Mouse (Mus musculus) left cerebral cortex, adult 2 months (tissue): ENCODE results near the gene Tmprss15. TPM values are rescaled to one million over a fixed set of nuclear protein-coding genes. Genes with fewer than 3 reads are reported as not detected.

Experiments
- DNase-seq, 2 experiments: peaks; one replicate each; pipeline ENCODE4 v3.0.0; 2021 to 2022; ENCODE audit warnings: low spot score in 2 of 2, mixed read lengths in 1 of 2; ENCODE audit errors: extremely low spot score in 1 of 2
- H3K27ac ChIP-seq: fragments of 200-600 bp; 2 replicates; pipeline ENCODE4 v1.8.1; 2022
- H3K4me3 ChIP-seq: fragments of 200-600 bp; 2 replicates; pipeline ENCODE4 v1.8.1; 2022
- CTCF ChIP-seq: fragments of 200-600 bp; IDR thresholded peaks from 2 replicates; pipeline ENCODE4 v1.8.1; 2022; ENCODE audit warnings: antibody characterized with exemption, mild to moderate bottlenecking, moderate library complexity
- intact Hi-C: fragments of 180-260 bp; cut with DNase I; formaldehyde crosslinking; loops from one replicate; pipeline ENCODE4 v1.15.1; 2025
- total RNA-seq, 2 experiments: library from RNA; stranded (reverse); gene quantifications; 2 replicates each; pipeline ENCODE4 v1.2.3; 2021

The Tmprss15 gene
- total RNA-seq, 2 experiments from 2014 or later, result not detected

GRCm38 (mm10) chr16:78974099-78974498 is 116.8 kb downstream of the Tmprss15 start:
- no peak for DNase-seq
- no peak for TF ChIP-seq CTCF
- Histone ChIP-seq H3K4me3 (no peak overlapping the region), H3K27ac (no peak overlapping the region)
- intact Hi-C loops, result no loop called here

- Histone ChIP-seq H3K4me3 (no peak overlapping the region), H3K27ac (no peak overlapping the region)
- intact Hi-C loops, result loop anchor here (2.0 kb wide), 1 partner anchor 90 kb away; no protein-coding TSS in a partner anchor
- TF ChIP-seq CTCF, result peak; percentile 72
- DNase-seq, result no peak
Observed at GRCm38 (mm10) chr16:78969091-78969731, 121.7 kb downstream of the Tmprss15 start.

DNA sequence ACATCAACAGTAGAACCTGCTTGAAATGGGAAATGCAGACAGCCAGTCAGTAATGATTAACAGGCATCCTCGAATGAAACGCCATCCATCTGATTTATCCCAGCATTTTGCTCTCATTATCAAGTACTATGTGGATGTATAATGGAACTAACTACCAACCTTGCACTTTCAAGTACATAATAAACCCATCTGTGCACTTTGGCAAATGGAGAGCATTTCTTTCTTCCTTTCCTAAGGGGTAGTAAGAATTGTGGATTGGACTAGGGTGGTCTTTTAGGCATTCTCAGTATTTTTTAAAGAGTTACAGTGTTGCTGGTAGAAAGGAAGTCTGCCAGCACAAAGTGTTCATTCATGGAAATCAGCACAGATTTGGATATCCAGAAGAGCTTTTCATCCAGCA is 133.5 kb downstream of the Tmprss15 start:
- Histone ChIP-seq H3K4me3 (no peak overlapping the region), H3K27ac (no peak overlapping the region)
- DNase-seq, result no peak
- TF ChIP-seq CTCF, result no peak
- intact Hi-C loops, result loop anchor here (10.0 kb wide), 1 partner anchor 763 kb away; no protein-coding TSS in a partner anchor

DNA sequence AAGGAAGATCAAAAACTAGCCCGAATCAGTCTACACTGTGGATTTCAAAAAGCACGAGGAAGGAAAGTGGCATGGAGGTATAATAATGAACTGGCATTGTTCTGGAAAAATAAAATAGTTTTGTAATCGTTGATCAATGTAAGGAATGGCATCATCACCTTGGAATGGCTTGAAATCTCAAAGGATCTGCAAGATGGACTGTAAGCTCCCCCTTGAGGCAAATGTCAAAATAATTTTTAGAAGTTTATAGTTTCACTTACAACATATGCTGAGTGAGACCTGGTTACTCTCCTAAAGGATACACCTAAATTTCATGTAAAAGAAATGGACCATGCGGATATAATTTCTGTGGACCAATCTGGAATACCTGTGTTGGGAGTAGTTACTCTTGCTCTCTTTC is 140.5 kb downstream of the Tmprss15 start:
- intact Hi-C loops, result loop anchor here (1.0 to 10.0 kb wide), 3 partner anchors 313 to 756 kb away; no protein-coding TSS in a partner anchor
- Histone ChIP-seq H3K4me3 (no peak overlapping the region), H3K27ac (no peak overlapping the region)
- no peak for DNase-seq
- peak; percentile 61 for TF ChIP-seq CTCF

DNA sequence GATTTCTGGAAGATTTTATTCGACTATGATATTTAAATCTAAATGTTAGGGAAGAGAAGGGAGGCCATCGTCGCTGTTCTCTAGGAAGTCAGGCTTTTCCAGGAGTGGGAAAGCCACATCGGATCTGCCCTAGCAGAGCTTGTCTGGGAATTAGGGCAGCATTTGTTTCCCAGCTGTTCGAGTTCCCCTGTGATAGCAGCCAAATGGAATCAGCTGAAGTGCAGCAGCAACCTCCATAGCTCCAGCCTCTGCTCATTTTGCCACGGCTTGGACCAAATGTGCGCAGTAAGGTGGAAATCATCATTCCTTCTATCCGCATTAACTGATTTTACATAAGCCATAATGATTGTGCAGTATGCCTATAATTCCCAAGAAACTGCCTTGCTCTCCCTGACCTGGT is 153.1 kb downstream of the Tmprss15 start:
- intact Hi-C loops, result no loop called here
- TF ChIP-seq CTCF, result no peak
- no peak for DNase-seq

GRCm38 (mm10) chr16:78934298-78934697 is 156.6 kb downstream of the Tmprss15 start:
- no peak for DNase-seq

More for the DNA sequence above, 153.1 kb downstream of the Tmprss15 start:
- no peak overlapping the region for H3K27ac ChIP-seq
- no peak overlapping the region for H3K4me3 ChIP-seq

DNA sequence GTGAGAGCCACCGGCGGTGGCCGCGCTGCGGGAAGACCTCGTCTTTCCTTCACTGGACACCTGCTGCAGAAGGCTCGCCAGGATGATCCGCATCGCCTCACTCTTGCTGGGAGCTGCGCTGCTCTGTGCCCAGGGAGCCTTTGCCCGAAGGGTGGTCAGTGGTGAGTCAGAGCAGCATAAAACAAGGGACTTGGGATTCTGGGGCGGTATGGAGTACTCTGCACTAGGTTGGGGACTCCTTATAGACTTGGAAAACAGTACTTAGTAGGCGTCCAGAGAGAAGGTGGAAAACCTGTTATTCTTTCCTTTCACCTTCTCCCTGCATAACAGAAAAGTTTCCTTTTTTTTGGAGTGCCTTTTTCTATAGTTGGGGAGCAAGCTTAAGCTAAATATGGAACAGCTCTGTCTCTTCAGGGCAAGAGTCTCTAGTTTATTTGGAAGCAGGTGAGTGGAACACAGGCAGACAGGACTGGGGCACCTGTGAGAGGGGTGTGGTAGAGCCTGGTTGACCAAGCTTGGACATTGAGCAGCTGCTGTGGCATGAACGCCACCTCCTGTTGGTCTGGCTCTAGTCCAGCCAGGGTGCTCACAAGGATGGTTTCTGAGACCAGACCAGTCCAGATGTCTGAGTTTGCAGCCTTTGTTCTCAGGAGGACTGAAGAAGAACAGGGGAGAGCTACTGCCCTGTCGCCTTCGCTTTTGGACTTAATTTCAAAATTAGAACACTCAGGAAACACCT is 159.4 kb downstream of the Tmprss15 start:
- Histone ChIP-seq H3K4me3 (peak overlapping the region; percentile 45), H3K27ac (no peak overlapping the region)
- no peak for TF ChIP-seq CTCF
- DNase-seq, result peak; percentile 7 to 10
- intact Hi-C loops, result no loop called here

More at GRCm38 (mm10) chr16:78934298-78934697, 156.6 kb downstream of the Tmprss15 start:
- no peak for TF ChIP-seq CTCF
- no peak overlapping the region for H3K27ac ChIP-seq
- H3K4me3 ChIP-seq, result no peak overlapping the region
- intact Hi-C loops, result no loop called here

DNA sequence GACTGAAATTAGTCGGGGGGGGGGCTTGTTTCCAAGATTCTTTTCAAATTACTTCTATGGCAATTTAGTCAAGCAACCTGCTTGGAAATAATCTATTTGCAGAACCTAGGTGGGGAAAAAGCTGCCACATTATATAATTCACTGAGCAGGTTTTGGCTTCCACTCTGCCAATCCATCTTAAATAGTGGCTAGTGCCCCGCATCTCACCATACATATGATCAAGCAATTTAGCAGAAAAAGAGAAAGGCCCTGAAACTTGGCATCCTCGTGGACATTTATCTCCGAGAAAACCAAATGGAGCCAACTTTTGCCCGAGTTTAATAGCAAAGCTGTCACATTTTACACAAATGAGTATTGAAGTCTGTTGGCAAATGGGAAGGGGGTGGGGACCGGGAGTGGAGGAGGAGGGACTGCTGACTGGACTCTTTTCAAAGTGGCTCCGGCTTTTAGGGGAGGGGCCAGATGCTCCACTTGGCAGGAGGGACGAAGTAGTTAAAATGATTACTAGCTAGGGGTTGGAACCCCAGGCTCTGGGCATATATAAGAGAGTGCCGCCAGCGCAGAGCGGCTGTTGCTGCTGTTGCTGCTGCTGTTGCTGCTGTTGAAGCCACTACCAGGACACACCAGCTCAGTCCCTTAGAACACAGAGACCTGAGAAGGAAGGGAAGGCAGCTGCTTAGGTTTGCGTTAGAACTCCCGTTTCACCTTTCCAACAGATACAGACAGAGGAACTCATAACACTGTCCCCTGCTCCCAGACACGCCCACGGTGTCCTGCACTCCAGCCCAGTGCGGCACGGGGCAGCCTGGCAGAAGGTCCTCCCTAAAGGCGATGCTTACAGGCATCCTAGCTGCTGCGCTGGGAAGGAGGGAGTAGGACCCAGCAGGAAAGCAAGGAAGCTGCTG is 160.3 kb downstream of the Tmprss15 start, which contains the start of gene Chodl:
Chodl (plus strand) TSS at position 567 of the 905 bp plus-strand sequence.
- DNase-seq, result peak in 1 of 2 experiments; percentile 8
- no peak within 1 kb of the TSS for H3K27ac ChIP-seq
- intact Hi-C loops, result no loop called here
- peak within 1 kb of the TSS; percentile 45 for H3K4me3 ChIP-seq
- TF ChIP-seq CTCF, result no peak

DNA sequence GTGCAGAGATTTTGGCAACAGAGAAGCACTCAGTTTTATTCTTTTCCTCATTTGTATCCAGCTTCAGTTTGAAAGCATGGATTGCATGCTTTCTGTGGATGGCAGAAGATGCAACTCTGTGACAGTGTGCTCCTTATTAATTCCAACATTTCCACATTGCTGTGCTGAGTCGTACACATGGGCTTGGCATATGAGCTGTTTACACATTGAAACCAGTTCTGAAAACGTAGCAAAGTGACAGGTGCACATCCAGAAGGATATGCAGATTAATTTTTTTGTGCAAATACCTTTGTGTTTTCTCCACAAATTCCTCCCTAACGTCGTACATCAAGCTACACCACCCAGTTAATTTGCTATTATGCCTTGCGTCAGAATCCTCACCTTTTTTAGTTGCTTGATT is 168.3 kb downstream of the Tmprss15 start:
- Histone ChIP-seq H3K27ac (no peak overlapping the region), H3K4me3 (no peak overlapping the region)
- TF ChIP-seq CTCF, result no peak
- intact Hi-C loops, result no loop called here
- DNase-seq, result no peak

Other genes starting within 250 kb of the Tmprss15 start
- gene Chodl, start 160.1 kb downstream of the Tmprss15 start, total RNA-seq, result 1 to 10 TPM; 1.1 to 1.2 TPM